Mouse (Mus musculus): ENCODE measurements around the gene Ppp1r15b. TPM values are rescaled to one million over a fixed set of nuclear protein-coding genes. Genes with fewer than 3 reads are reported as not detected.

The Ppp1r15b gene
- polyA plus RNA-seq, 1 experiment from 2014 or later, result 69.7 TPM

GRCm38 (mm10) chr1:133134881-133135280 lies 3.9 kb downstream of the Ppp1r15b start:
- peaks cover 5% of the 10 kb centered on the region; the same call in 1 of the 2 replicates for H3K36me3 ChIP-seq (ENCODE audit: control insufficient read depth, insufficient read depth, low read length)
- H3K9me3 ChIP-seq (ENCODE audit: control insufficient read depth, low read length), result no peaks in the 10 kb centered on the region
- peak overlapping the region; percentile 99 for H3K4me2 ChIP-seq (ENCODE audit: low read depth, low read length, severe bottlenecking)
- ATAC-seq (replicated peaks; ENCODE audit: low FRiP score), result no peak
- peaks cover 24% of the 10 kb centered on the region for H3K4me1 ChIP-seq (replicated peaks; ENCODE audit: control insufficient read depth, insufficient read depth, low read length)
- no peak for DNase-seq (ENCODE audit: low spot score)
- peak overlapping the region; percentile 96 for H3K4me3 ChIP-seq (ENCODE audit: low read depth, low read length)
- WGBS, result 74% methylated on average over 4 of the region's 4 CpGs
- no peak overlapping the region for H3K27ac ChIP-seq (ENCODE audit: low read depth, low read length)
- H3K9ac ChIP-seq (ENCODE audit: low read length), result 0 out of 2 replicates have a peak overlapping the region, but pooled peaks have one; percentile 25
- H3K27me3 ChIP-seq (ENCODE audit: control insufficient read depth, insufficient read depth, low read length), result no peaks in the 10 kb centered on the region

DNA sequence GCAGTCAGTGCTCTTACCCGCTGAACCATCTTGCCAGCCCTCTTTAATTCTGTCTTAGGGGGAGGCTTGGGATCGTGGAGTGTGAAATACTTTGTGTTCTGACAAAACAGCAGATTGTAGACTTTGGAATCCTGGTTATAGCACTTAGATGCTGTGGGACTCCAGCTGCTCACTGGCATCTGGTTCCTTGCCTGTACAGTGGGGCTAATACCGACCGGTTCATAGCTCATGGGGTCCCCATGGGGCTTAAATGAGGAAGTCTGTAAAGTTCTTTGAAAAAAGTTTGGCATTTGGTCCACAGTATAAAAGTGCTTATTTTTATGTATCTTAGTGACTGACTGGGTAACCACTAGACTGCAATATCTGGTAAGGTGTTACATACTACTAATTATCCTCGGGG lies 4.9 kb downstream of the Ppp1r15b start:
- Histone ChIP-seq H3K27ac (ENCODE audit: low read depth, low read length) (no peak overlapping the region), H3K9me3 (ENCODE audit: control insufficient read depth, low read length) (no peaks in the 10 kb centered on the region), H3K4me2 (ENCODE audit: low read depth, low read length, severe bottlenecking) (no peak overlapping the region), H3K9ac (ENCODE audit: low read length) (no peak overlapping the region), H3K27me3 (ENCODE audit: control insufficient read depth, insufficient read depth, low read length) (no peaks in the 10 kb centered on the region), H3K4me1 (replicated peaks; ENCODE audit: control insufficient read depth, insufficient read depth, low read length) (peaks cover 18% of the 10 kb centered on the region), H3K4me3 (ENCODE audit: low read depth, low read length) (no peak overlapping the region), H3K36me3 (ENCODE audit: control insufficient read depth, insufficient read depth, low read length) (peaks cover 9% of the 10 kb centered on the region; the same call in 1 of the 2 replicates)
- ATAC-seq (replicated peaks; ENCODE audit: low FRiP score) (no peak), DNase-seq (ENCODE audit: low spot score) (no peak)
- WGBS, result 82% methylated on average over 5 of the region's 5 CpGs

DNA sequence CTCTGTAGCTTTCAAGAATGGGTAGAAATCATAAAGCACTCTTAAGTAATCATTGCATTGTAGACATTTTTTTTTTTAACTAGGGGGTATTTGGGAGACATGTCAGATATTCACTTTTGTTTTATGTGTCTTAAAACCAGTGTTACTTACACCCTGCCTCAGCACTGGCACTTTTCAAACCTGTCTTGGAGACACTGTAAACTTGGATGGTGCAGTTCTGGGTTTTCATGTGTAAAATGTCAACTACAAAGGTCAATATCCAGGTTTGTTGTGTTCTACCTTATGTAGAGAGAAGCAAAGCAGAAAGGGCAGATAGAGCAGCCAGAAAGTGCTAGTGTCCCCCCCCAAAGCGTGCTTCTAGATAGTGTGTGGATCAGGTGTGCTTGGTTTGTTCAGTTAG lies 7.5 kb downstream of the Ppp1r15b start:
- no peak for DNase-seq (ENCODE audit: low spot score)
- Histone ChIP-seq H3K27me3 (ENCODE audit: control insufficient read depth, insufficient read depth, low read length) (no peaks in the 10 kb centered on the region), H3K9me3 (ENCODE audit: control insufficient read depth, low read length) (no peaks in the 10 kb centered on the region), H3K9ac (ENCODE audit: low read length) (no peak overlapping the region), H3K27ac (ENCODE audit: low read depth, low read length) (no peak overlapping the region), H3K36me3 (ENCODE audit: control insufficient read depth, insufficient read depth, low read length) (peaks cover 13% of the 10 kb centered on the region; the same call in 1 of the 2 replicates), H3K4me3 (ENCODE audit: low read depth, low read length) (no peak overlapping the region), H3K4me1 (replicated peaks; ENCODE audit: control insufficient read depth, insufficient read depth, low read length) (peaks cover 10% of the 10 kb centered on the region), H3K4me2 (ENCODE audit: low read depth, low read length, severe bottlenecking) (no peak overlapping the region)
- no peak for ATAC-seq (replicated peaks; ENCODE audit: low FRiP score)
- WGBS, result 95% methylated on average over 1 of the region's 1 CpGs

- ATAC-seq (replicated peaks; ENCODE audit: low FRiP score) (peak; percentile 51; the same call in 1 of the 2 replicates), DNase-seq (ENCODE audit: low spot score) (peak; percentile 72)
- H3K27ac ChIP-seq (ENCODE audit: low read depth, low read length), result no peak overlapping the region
- no peak overlapping the region for H3K4me3 ChIP-seq (ENCODE audit: low read depth, low read length)
- no peak overlapping the region for H3K4me2 ChIP-seq (ENCODE audit: low read depth, low read length, severe bottlenecking)
- no peaks in the 10 kb centered on the region for H3K9me3 ChIP-seq (ENCODE audit: control insufficient read depth, low read length)
- H3K9ac ChIP-seq (ENCODE audit: low read length), result no peak overlapping the region
- no peaks in the 10 kb centered on the region for H3K36me3 ChIP-seq (ENCODE audit: control insufficient read depth, insufficient read depth, low read length)
- 67% methylated on average over 22 of the region's 22 CpGs for whole genome bisulfite sequencing
- H3K27me3 ChIP-seq (ENCODE audit: control insufficient read depth, insufficient read depth, low read length), result no peaks in the 10 kb centered on the region
- H3K4me1 ChIP-seq (replicated peaks; ENCODE audit: control insufficient read depth, insufficient read depth, low read length), result no peaks in the 10 kb centered on the region
Measured at GRCm38 (mm10) chr1:133146014-133147009, 15.4 kb downstream of the Ppp1r15b start.

- DNase-seq (ENCODE audit: low spot score), result no peak
- Histone ChIP-seq H3K36me3 (ENCODE audit: control insufficient read depth, insufficient read depth, low read length) (no peaks in the 10 kb centered on the region), H3K27ac (ENCODE audit: low read depth, low read length) (no peak overlapping the region), H3K9me3 (ENCODE audit: control insufficient read depth, low read length) (no peaks in the 10 kb centered on the region), H3K4me2 (ENCODE audit: low read depth, low read length, severe bottlenecking) (no peak overlapping the region), H3K4me1 (replicated peaks; ENCODE audit: control insufficient read depth, insufficient read depth, low read length) (no peaks in the 10 kb centered on the region), H3K4me3 (ENCODE audit: low read depth, low read length) (no peak overlapping the region), H3K9ac (ENCODE audit: low read length) (no peak overlapping the region), H3K27me3 (ENCODE audit: control insufficient read depth, insufficient read depth, low read length) (no peaks in the 10 kb centered on the region)
- WGBS, result 90% methylated on average over 5 of the region's 5 CpGs
- ATAC-seq (replicated peaks; ENCODE audit: low FRiP score), result no peak
Measured at GRCm38 (mm10) chr1:133147324-133147723, 16.4 kb downstream of the Ppp1r15b start.

DNA sequence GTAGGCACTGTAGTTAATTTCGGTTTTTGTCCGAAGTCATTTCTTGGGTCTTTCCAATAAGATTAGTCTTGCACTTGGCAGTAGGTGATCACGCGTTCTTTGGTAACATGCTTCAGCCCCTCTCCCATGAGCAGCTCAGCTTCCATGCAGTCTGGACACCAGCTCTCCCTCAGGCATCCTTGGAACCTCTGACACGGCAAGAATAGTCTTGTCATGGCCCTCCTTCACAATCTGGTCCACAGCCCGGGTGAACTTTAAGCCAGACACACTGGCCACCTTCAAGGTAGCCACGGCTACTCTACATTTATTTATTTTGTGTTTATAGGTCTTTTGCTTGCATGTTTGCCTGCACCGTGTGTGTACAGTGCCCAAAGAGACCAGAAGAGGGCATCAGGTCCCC lies 17.2 kb downstream of the Ppp1r15b start:
- Histone ChIP-seq H3K4me2 (ENCODE audit: low read depth, low read length, severe bottlenecking) (no peak overlapping the region), H3K27ac (ENCODE audit: low read depth, low read length) (no peak overlapping the region), H3K4me1 (replicated peaks; ENCODE audit: control insufficient read depth, insufficient read depth, low read length) (no peaks in the 10 kb centered on the region), H3K9ac (ENCODE audit: low read length) (no peak overlapping the region), H3K27me3 (ENCODE audit: control insufficient read depth, insufficient read depth, low read length) (no peaks in the 10 kb centered on the region), H3K36me3 (ENCODE audit: control insufficient read depth, insufficient read depth, low read length) (no peaks in the 10 kb centered on the region), H3K4me3 (ENCODE audit: low read depth, low read length) (no peak overlapping the region), H3K9me3 (ENCODE audit: control insufficient read depth, low read length) (no peaks in the 10 kb centered on the region)
- no peak for ATAC-seq (replicated peaks; ENCODE audit: low FRiP score)
- WGBS, result 92% methylated on average over 8 of the region's 8 CpGs
- DNase-seq (ENCODE audit: low spot score), result no peak

- Histone ChIP-seq H3K9me3 (ENCODE audit: control insufficient read depth, low read length) (no peaks in the 10 kb centered on the region), H3K27ac (ENCODE audit: low read depth, low read length) (no peak overlapping the region), H3K4me1 (replicated peaks; ENCODE audit: control insufficient read depth, insufficient read depth, low read length) (no peaks in the 10 kb centered on the region), H3K36me3 (ENCODE audit: control insufficient read depth, insufficient read depth, low read length) (no peaks in the 10 kb centered on the region), H3K27me3 (ENCODE audit: control insufficient read depth, insufficient read depth, low read length) (no peaks in the 10 kb centered on the region), H3K4me3 (ENCODE audit: low read depth, low read length) (no peak overlapping the region), H3K9ac (ENCODE audit: low read length) (no peak overlapping the region), H3K4me2 (ENCODE audit: low read depth, low read length, severe bottlenecking) (no peak overlapping the region)
- ATAC-seq (replicated peaks; ENCODE audit: low FRiP score), result no peak
- DNase-seq (ENCODE audit: low spot score), result no peak
- 89% methylated on average over 2 of the region's 2 CpGs for WGBS
Measured at GRCm38 (mm10) chr1:133150556-133150955, 19.6 kb downstream of the Ppp1r15b start.

DNA sequence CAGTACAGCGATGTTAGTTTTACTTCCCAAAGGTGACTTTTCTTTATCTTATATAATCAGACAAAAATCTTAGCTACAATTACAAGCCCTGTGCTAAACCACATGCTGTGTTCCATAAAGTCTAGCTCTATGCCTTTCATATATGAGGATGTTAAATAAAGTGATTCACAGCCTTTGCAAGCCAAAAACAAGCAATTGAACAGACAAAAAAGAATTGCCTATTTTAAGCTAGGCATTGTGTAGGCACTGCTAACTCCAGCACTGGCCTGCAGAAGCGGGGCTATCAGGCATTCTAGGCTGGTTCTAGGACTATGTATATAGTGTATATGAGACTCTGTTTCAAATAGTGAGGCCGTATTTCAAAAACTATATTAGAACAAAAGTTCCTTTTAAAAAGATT lies 21.3 kb downstream of the Ppp1r15b start:
- H3K27me3 ChIP-seq (ENCODE audit: control insufficient read depth, insufficient read depth, low read length), result no peaks in the 10 kb centered on the region
- H3K4me3 ChIP-seq (ENCODE audit: low read depth, low read length), result no peak overlapping the region
- no peak overlapping the region for H3K27ac ChIP-seq (ENCODE audit: low read depth, low read length)
- H3K36me3 ChIP-seq (ENCODE audit: control insufficient read depth, insufficient read depth, low read length), result no peaks in the 10 kb centered on the region
- H3K9me3 ChIP-seq (ENCODE audit: control insufficient read depth, low read length), result no peaks in the 10 kb centered on the region
- H3K9ac ChIP-seq (ENCODE audit: low read length), result no peak overlapping the region
- H3K4me1 ChIP-seq (replicated peaks; ENCODE audit: control insufficient read depth, insufficient read depth, low read length), result no peaks in the 10 kb centered on the region
- ATAC-seq (replicated peaks; ENCODE audit: low FRiP score) (no peak), DNase-seq (ENCODE audit: low spot score) (no peak)
- 88% methylated on average over 3 of the region's 3 CpGs for WGBS
- no peak overlapping the region for H3K4me2 ChIP-seq (ENCODE audit: low read depth, low read length, severe bottlenecking)
